Mouse (Mus musculus): ENCODE results near the gene Tespa1. TPM values are rescaled to one million over a fixed set of nuclear protein-coding genes. Genes with fewer than 3 reads are reported as not detected.
"Not testable (repeated sequence)": the region's sequence is repeated elsewhere in the genome, so short reads cannot be mapped to it uniquely, and the experiment has no call there.

Gene Tespa1
- polyA plus RNA-seq, 1 experiment from 2014 or later = 0.82 TPM

GRCm38 (mm10) chr10:130330711-130331110 lies 8.0 kb downstream of the Tespa1 start:
- no peak overlapping the region for H3K4me2 ChIP-seq (ENCODE audit: low read depth, low read length)
- ATAC-seq (ENCODE audit: low read depth) = no peak
- H3K36me3 ChIP-seq (ENCODE audit: control insufficient read depth, insufficient read depth, low read length) = no peaks in the 10 kb centered on the region
- H3K9me3 ChIP-seq (ENCODE audit: control insufficient read depth, low read length) = no peaks in the 10 kb centered on the region
- 67% methylated on average over 1 of the region's 1 CpGs for WGBS
- H3K27ac ChIP-seq (ENCODE audit: low read length) = no peak overlapping the region
- no peak overlapping the region for H3K4me3 ChIP-seq (ENCODE audit: low read length)
- no peaks in the 10 kb centered on the region for H3K4me1 ChIP-seq (replicated peaks; ENCODE audit: control insufficient read depth, insufficient read depth, low read length)
- H3K27me3 ChIP-seq (ENCODE audit: control insufficient read depth, insufficient read depth, low read depth, low read length) = no peaks in the 10 kb centered on the region
- no peak overlapping the region for H3K9ac ChIP-seq (ENCODE audit: low read length)

- no peak for ATAC-seq (ENCODE audit: low read depth)
- no peak overlapping the region for H3K4me2 ChIP-seq (ENCODE audit: low read depth, low read length)
- no peaks in the 10 kb centered on the region for H3K27me3 ChIP-seq (ENCODE audit: control insufficient read depth, insufficient read depth, low read depth, low read length)
- H3K4me3 ChIP-seq (ENCODE audit: low read length) = no peak overlapping the region
- H3K27ac ChIP-seq (ENCODE audit: low read length) = no peak overlapping the region
- no peaks in the 10 kb centered on the region for H3K36me3 ChIP-seq (ENCODE audit: control insufficient read depth, insufficient read depth, low read length)
- H3K9me3 ChIP-seq (ENCODE audit: control insufficient read depth, low read length) = no peaks in the 10 kb centered on the region
- H3K4me1 ChIP-seq (replicated peaks; ENCODE audit: control insufficient read depth, insufficient read depth, low read length) = no peaks in the 10 kb centered on the region
- 24% methylated on average over 1 of the region's 1 CpGs for WGBS
- no peak overlapping the region for H3K9ac ChIP-seq (ENCODE audit: low read length)
Observed at GRCm38 (mm10) chr10:130336385-130336784, 13.7 kb downstream of the Tespa1 start.

- H3K9ac ChIP-seq (ENCODE audit: low read length) = no peak overlapping the region
- no peak overlapping the region for H3K27ac ChIP-seq (ENCODE audit: low read length)
- H3K27me3 ChIP-seq (ENCODE audit: control insufficient read depth, insufficient read depth, low read depth, low read length) = no peaks in the 10 kb centered on the region
- H3K36me3 ChIP-seq (ENCODE audit: control insufficient read depth, insufficient read depth, low read length) = no peaks in the 10 kb centered on the region
- 44% methylated on average over 2 of the region's 2 CpGs for WGBS
- no peaks in the 10 kb centered on the region for H3K9me3 ChIP-seq (ENCODE audit: control insufficient read depth, low read length)
- H3K4me2 ChIP-seq (ENCODE audit: low read depth, low read length) = no peak overlapping the region
- H3K4me1 ChIP-seq (replicated peaks; ENCODE audit: control insufficient read depth, insufficient read depth, low read length) = no peaks in the 10 kb centered on the region
- no peak overlapping the region for H3K4me3 ChIP-seq (ENCODE audit: low read length)
- no peak for ATAC-seq (ENCODE audit: low read depth)
Observed at GRCm38 (mm10) chr10:130337581-130337980, 14.9 kb downstream of the Tespa1 start.

GRCm38 (mm10) chr10:130340050-130340449 lies 17.4 kb downstream of the Tespa1 start:
- H3K9ac ChIP-seq (ENCODE audit: low read length); ATAC-seq (ENCODE audit: low read depth); H3K36me3 ChIP-seq (ENCODE audit: control insufficient read depth, insufficient read depth, low read length): not testable (repeated sequence)

GRCm38 (mm10) chr10:130344056-130344455 lies 21.4 kb downstream of the Tespa1 start:
- Histone ChIP-seq H3K4me1 (replicated peaks; ENCODE audit: control insufficient read depth, insufficient read depth, low read length) (no peaks in the 10 kb centered on the region), H3K27ac (ENCODE audit: low read length) (no peak overlapping the region), H3K9ac (ENCODE audit: low read length) (no peak overlapping the region), H3K4me2 (ENCODE audit: low read depth, low read length) (no peak overlapping the region), H3K4me3 (ENCODE audit: low read length) (no peak overlapping the region), H3K36me3 (ENCODE audit: control insufficient read depth, insufficient read depth, low read length) (no peaks in the 10 kb centered on the region), H3K9me3 (ENCODE audit: control insufficient read depth, low read length) (no peaks in the 10 kb centered on the region), H3K27me3 (ENCODE audit: control insufficient read depth, insufficient read depth, low read depth, low read length) (no peaks in the 10 kb centered on the region)
- ATAC-seq (ENCODE audit: low read depth) = no peak
- 68% methylated on average over 1 of the region's 1 CpGs for WGBS

More at GRCm38 (mm10) chr10:130340050-130340449, 17.4 kb downstream of the Tespa1 start:
- H3K4me1 ChIP-seq (replicated peaks; ENCODE audit: control insufficient read depth, insufficient read depth, low read length); H3K4me2 ChIP-seq (ENCODE audit: low read depth, low read length); H3K27me3 ChIP-seq (ENCODE audit: control insufficient read depth, insufficient read depth, low read depth, low read length); H3K9me3 ChIP-seq (ENCODE audit: control insufficient read depth, low read length); H3K4me3 ChIP-seq (ENCODE audit: low read length); H3K27ac ChIP-seq (ENCODE audit: low read length): not testable (repeated sequence)
- 78% methylated on average over 4 of the region's 4 CpGs for WGBS

- no peak overlapping the region for H3K4me3 ChIP-seq (ENCODE audit: low read length)
- no peak overlapping the region for H3K27ac ChIP-seq (ENCODE audit: low read length)
- no peaks in the 10 kb centered on the region for H3K27me3 ChIP-seq (ENCODE audit: control insufficient read depth, insufficient read depth, low read depth, low read length)
- H3K9me3 ChIP-seq (ENCODE audit: control insufficient read depth, low read length) = no peaks in the 10 kb centered on the region
- WGBS = 49% methylated on average over 2 of the region's 2 CpGs
- no peaks in the 10 kb centered on the region for H3K4me1 ChIP-seq (replicated peaks; ENCODE audit: control insufficient read depth, insufficient read depth, low read length)
- no peak overlapping the region for H3K9ac ChIP-seq (ENCODE audit: low read length)
- ATAC-seq (ENCODE audit: low read depth) = no peak; the same call in 1 of the 2 replicates
- no peaks in the 10 kb centered on the region for H3K36me3 ChIP-seq (ENCODE audit: control insufficient read depth, insufficient read depth, low read length)
- no peak overlapping the region for H3K4me2 ChIP-seq (ENCODE audit: low read depth, low read length)
Observed at GRCm38 (mm10) chr10:130363438-130364164, 40.9 kb downstream of the Tespa1 start.

GRCm38 (mm10) chr10:130364766-130365165 lies 42.1 kb downstream of the Tespa1 start:
- Histone ChIP-seq H3K36me3 (ENCODE audit: control insufficient read depth, insufficient read depth, low read length) (no peaks in the 10 kb centered on the region), H3K4me2 (ENCODE audit: low read depth, low read length) (no peak overlapping the region), H3K4me3 (ENCODE audit: low read length) (no peak overlapping the region), H3K9ac (ENCODE audit: low read length) (no peak overlapping the region), H3K27ac (ENCODE audit: low read length) (no peak overlapping the region), H3K9me3 (ENCODE audit: control insufficient read depth, low read length) (no peaks in the 10 kb centered on the region), H3K27me3 (ENCODE audit: control insufficient read depth, insufficient read depth, low read depth, low read length) (no peaks in the 10 kb centered on the region), H3K4me1 (replicated peaks; ENCODE audit: control insufficient read depth, insufficient read depth, low read length) (no peaks in the 10 kb centered on the region)
- no peak for ATAC-seq (ENCODE audit: low read depth)

- Histone ChIP-seq H3K27ac (ENCODE audit: low read length) (no peak overlapping the region), H3K36me3 (ENCODE audit: control insufficient read depth, insufficient read depth, low read length) (no peaks in the 10 kb centered on the region), H3K4me3 (ENCODE audit: low read length) (no peak overlapping the region), H3K27me3 (ENCODE audit: control insufficient read depth, insufficient read depth, low read depth, low read length) (no peaks in the 10 kb centered on the region), H3K4me1 (replicated peaks; ENCODE audit: control insufficient read depth, insufficient read depth, low read length) (no peaks in the 10 kb centered on the region), H3K9ac (ENCODE audit: low read length) (no peak overlapping the region), H3K9me3 (ENCODE audit: control insufficient read depth, low read length) (no peaks in the 10 kb centered on the region), H3K4me2 (ENCODE audit: low read depth, low read length) (no peak overlapping the region)
- no peak for ATAC-seq (ENCODE audit: low read depth)
Observed at GRCm38 (mm10) chr10:130368384-130368783, 45.7 kb downstream of the Tespa1 start.

- 74% methylated on average over 2 of the region's 2 CpGs for WGBS
- Histone ChIP-seq H3K27ac (ENCODE audit: low read length) (no peak overlapping the region), H3K9me3 (ENCODE audit: control insufficient read depth, low read length) (no peaks in the 10 kb centered on the region), H3K27me3 (ENCODE audit: control insufficient read depth, insufficient read depth, low read depth, low read length) (no peaks in the 10 kb centered on the region), H3K4me2 (ENCODE audit: low read depth, low read length) (no peak overlapping the region), H3K9ac (ENCODE audit: low read length) (no peak overlapping the region), H3K36me3 (ENCODE audit: control insufficient read depth, insufficient read depth, low read length) (no peaks in the 10 kb centered on the region), H3K4me1 (replicated peaks; ENCODE audit: control insufficient read depth, insufficient read depth, low read length) (no peaks in the 10 kb centered on the region), H3K4me3 (ENCODE audit: low read length) (no peak overlapping the region)
- ATAC-seq (ENCODE audit: low read depth) = no peak
Observed at GRCm38 (mm10) chr10:130370005-130370682, 47.5 kb downstream of the Tespa1 start.
